Mouse (Mus musculus) heart, adult 8-10 months (tissue): ENCODE measurements around the gene Fam129c. TPM values are rescaled to one million over a fixed set of nuclear protein-coding genes. Genes with fewer than 3 reads are reported as not detected.

Experiments used
- DNase-seq: peaks from one replicate; pipeline ENCODE4 v3.0.0; 2022; ENCODE audit warnings: low spot score
- total RNA-seq, 4 experiments: library from RNA; stranded (reverse); gene quantifications; 2 replicates each; pipeline ENCODE4 v1.2.4; 2022

Gene Fam129c
- total RNA-seq, 4 experiments from 2014 or later, result 1.1 to 1.4 (median 1.2) TPM

DNA sequence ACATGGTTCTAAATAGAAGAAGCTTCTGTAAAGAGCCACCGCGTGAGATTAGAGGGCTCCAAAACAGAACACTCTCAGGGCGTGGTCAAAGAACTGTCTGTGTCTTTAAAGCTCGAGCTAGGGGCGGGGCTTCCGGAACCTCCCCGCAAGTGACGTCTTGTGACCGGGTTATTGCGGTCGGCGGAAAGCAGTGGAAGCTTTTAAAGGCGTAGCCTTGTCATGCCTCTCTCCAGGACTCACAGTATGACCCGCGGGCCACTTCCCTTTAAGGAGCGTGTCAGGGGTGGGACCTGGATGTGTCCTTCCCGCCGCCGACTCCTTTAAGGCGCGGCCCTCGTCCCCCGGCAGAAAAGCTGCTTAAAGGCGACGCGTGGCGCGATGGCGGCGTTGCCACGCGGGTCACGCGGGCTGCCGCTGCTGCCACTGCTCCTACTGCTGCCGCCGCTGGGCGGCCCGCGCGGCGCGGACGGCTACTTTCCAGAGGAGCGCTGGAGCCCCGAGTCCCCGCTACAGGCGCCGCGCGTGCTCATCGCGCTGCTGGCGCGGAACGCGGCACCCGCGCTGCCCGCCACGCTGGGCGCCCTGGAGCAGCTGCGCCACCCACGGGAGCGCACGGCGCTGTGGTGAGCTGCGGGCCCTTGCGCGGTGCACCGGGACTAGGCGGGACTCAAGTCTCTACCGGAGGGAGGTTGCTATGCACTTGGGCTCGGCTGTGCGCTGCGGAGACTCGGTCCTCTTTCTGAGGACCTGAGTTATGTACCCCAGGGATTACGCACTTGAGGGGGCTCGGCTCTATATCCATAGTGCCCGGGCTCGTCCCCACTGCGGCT, 13.6 kb downstream of the Fam129c start, which contains the start of gene Colgalt1:
TSS of gene Colgalt1 (plus strand) at position 177 of the 830 bp plus-strand sequence.
- peak; percentile 99 for DNase-seq

- DNase-seq, result no peak
These were observed 14.7 kb downstream of the Fam129c start for GRCm38 (mm10) chr8:71612141-71612540.

DNA sequence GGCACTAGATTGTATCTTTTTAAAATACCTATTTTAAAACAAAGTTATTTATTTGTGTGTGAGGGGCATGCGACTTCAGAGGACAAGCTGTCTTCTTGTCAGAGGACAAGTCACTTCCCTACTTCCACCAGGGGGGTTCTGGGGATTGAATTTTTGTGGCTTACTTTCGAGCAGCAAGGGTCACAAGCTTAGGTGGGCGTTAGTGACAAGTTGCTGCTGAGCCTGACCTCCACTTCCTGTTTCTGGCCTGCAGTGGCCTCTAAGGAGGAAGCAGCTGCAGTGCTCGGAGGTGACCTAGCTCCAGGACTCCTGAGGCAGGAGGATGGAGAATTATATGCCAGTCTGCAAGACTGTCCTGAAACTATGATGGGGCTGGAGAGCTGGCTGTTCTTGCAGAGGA, 16.0 kb downstream of the Fam129c start:
- DNase-seq, result no peak

- no peak for DNase-seq
These were observed 22.3 kb downstream of the Fam129c start for GRCm38 (mm10) chr8:71619786-71620185.

- no peak for DNase-seq
These were observed 27.6 kb downstream of the Fam129c start for GRCm38 (mm10) chr8:71625088-71625487.

DNA sequence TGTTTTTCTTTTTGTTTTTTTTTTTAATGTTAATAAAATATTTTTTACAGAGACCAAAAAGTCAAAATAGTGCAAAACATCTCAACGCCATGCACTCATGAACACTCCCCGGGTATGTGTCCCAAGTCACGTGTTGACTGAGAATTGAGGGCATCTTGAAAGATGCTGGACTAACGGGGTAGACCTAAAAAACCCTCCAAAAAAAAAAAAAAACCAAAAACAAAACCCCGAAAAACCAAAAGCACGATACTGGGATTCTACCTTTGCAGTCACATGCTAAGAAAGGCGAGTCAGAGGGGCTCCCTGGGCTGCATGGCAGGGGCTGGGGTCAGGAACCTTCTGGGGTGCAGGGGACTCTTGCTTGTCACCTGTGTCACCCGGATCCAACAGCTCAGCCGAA, 29.3 kb downstream of the Fam129c start:
- no peak for DNase-seq

GRCm38 (mm10) chr8:71627265-71628099, 30.0 kb downstream of the Fam129c start:
- DNase-seq, result peak; percentile 35

DNA sequence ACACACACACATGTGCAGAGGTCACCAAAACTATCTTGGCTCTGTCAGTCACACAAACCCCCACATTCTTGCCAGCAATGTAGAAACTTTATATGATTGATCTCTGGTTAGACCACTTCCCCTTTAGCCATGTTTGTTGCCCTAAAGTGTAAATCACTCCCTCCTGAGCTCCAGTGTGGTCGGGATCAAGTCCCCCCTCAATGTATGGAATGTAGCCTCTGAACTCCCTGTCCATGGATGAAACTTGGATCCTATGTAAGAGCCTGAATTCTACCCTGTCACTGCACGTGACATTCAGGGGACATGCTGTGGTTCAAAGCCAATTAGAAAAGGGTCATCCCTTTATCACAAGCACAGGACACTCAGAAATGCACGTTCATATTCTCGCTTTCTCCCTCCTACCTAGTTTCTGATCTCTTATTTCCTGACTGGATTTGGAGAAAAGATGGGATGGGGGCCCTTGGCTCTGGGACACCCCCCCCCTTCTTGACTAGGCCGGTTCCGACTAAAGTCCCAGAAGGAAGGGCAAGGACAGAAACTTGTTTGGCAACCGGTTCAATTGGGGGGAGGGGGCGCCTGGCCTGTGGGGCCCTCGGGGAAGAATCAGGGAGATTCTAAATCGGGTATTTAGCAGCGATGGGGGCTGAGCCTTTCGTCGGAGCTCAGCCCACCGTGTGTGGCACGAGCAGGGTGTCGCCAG, 31.1 kb downstream of the Fam129c start:
- DNase-seq, result no peak

DNA sequence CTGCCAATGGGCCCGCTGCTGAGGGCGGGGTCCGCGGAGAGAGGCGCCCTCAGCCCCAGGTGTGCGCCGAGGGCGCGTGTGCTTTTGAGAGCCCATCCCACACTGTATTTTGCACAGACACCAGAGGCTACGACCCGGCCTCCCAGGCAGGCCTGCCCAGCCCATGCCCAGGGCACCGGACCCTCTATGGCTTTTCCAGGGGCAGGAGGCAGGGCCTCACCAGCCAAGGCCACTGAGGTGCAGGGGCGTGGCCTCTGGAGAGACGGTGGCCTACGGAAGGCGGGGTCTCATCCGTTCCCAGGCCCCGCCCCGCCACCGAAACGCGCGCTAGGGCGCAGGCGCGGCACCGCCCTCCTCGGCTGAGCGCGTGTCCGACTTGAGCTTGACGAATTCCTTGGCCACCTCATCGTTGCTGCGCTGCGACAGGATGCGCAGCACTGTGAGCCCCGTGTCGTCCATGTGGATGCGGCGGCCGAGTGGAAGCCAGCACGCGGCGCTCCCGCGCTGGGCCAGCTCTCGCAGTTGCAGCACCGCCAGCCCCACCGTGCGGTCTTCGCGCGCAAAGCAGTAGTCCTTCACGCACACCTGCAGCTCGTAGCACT, 31.7 kb downstream of the Fam129c start:
- peak; percentile 95 for DNase-seq

DNA sequence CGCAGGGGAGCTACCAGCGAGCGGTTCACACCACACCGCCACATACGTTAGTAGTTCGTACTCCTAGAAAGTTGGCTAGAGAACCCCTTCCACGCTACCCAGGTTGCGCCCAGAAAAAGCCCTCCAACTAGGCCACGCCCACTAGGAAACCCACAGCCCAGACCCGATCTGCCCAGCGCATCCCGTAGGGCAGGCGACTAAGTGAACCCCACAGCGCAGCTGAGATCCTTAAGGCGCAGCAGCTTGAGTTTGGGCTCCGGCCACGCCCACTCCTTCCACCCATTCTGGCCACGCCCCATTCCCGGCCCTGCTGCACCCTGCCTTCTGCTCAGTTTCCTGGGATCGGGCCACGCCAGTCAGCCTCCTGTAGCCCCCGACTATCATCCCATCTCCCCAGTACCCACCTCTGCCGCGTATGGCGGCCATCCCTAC, 32.3 kb downstream of the Fam129c start:
- DNase-seq, result peak; percentile 24

DNA sequence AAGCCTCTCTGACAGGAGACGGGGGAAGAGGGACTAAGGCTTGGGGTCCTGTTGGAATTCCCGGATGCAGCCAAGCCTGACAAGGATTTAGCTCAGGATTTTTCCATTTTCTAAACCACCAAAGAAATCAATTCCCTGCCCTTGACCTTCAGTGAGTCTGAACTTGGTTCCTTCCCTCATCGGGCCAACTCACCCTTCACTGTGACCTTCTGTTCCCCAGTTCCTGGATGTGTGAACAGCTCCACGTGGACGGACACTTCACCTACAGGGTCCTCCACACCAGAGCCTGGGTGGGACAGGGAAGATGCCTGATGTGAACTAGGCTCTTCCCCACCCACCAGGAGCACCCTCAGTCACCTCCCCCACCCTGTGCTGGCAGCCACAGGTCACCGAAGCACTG, 33.3 kb downstream of the Fam129c start:
- no peak for DNase-seq

- no peak for DNase-seq
These were observed 34.4 kb downstream of the Fam129c start for GRCm38 (mm10) chr8:71631897-71632296.

DNA sequence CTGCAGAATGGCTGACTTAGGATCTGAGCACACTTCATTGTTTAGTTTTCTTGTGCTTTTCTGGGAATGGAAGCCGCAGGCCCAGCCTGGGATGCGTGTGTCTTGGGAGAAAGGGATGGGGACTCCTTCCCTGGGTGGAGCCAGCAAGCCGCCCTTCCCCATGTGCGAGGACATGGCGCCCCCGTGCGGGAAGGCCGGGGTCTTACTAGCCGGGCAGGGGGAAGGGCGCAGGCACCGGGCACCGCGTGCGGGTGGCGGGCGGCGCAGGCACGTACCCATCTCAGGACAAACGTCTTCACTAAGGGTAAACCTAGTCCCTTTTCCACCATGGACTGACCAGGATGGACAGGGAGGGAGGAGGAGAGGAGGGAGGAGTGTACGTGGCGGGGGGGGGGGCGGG, 35.7 kb downstream of the Fam129c start:
- DNase-seq, result peak; percentile 36

GRCm38 (mm10) chr8:71633981-71634667, 36.7 kb downstream of the Fam129c start:
- DNase-seq, result no peak

- no peak for DNase-seq
These were observed 40.0 kb downstream of the Fam129c start for GRCm38 (mm10) chr8:71637149-71638095.

DNA sequence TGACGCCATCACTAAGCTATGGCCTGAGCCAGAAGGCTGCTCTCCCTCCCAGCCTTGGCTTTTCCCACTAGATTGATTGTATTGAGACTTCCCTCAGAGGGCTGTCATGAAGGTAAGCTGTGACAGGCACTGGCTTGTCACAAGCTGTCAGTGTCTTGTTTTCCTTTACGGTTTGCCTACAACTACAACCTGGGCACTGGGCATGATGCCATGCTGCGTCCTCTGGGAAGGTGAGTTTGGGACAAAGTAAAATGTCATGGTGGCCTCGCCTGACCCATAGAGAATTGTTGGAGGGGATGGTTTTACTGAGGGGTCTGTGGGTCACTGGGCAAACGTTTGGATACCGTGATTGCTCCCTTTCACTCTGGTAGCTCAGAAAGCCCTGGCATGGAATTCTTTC, 40.9 kb downstream of the Fam129c start:
- no peak for DNase-seq

- DNase-seq, result no peak
These were observed 41.9 kb downstream of the Fam129c start for GRCm38 (mm10) chr8:71639318-71639717.

DNA sequence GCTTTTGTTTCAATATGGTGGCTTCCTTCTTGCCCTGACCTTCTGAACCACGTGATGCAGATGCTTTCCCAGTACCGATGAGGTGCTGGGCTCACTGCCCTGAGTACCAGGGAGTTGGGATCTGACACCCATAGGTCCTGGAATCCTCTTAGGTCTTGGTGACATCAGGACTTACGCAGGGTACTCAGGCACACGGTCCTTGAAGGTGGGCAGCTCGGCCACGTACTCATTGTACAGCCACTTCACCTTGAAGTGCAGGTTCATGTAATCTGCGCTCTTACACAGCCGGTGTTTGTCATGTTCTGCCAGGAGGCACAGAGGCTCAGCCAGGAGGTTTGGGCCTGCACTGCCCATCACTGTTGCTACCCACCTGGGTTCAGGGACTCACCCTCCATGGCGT, 48.1 kb downstream of the Fam129c start:
- no peak for DNase-seq

DNA sequence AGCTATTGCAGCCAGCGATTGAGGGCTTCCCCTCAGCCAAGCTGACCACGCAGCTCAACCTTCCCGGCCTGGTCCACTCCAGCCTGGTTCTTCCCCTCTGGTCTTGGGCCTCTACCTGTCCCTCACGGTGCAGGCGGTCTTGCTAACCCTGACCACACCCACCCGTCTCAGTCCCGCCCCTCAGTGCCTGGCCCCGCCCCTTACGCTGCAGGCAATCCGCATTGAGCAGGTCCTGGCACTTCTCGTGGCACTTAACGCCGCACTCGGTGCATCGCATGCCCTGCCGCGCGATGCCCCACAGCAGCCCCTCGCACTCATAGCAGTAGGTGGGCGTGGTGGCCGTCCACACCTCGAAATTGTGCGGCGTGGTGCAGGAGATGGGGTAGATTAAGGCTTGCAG, 57.2 kb downstream of the Fam129c start:
- DNase-seq, result no peak
